In genomic region chr19:56099725-56100124, GRCm38 (mm10) we compare ENCODE assay signal across 18 mouse cellular contexts.
"Had no signal": no experiment of that assay in that cellular context is flagged by ENCODE, and none has a peak within 500 bp of the region (broad histone marks: within the 10 kb centered on the region; RNA-seq: fewer than 3 reads in every experiment).

No protein-coding gene starts in this region.

- H3K27ac ChIP-seq: kidney, embryonic 15.5 days; liver, embryonic 14.5 days; macrophage had no signal

- DNase-seq: kidney, adult 11 months; kidney, adult 8-10 months; kidney, postnatal 10 days; kidney, postnatal 36 days; left cerebral cortex, postnatal 4 days; liver, postnatal 0 days; lung, embryonic 14.5 days; midbrain, embryonic 14.5 days; right cerebral cortex, postnatal 25 days; spleen, adult 18-20 months; thymus, adult 18-20 months; thymus, postnatal 36 days had no signal

- H3K4me2 ChIP-seq: kidney, embryonic 15.5 days; liver, embryonic 11.5 days; lung, embryonic 14.5 days; midbrain, embryonic 11.5 days had no signal

- H3K36me3 ChIP-seq: kidney, embryonic 15.5 days had no signal

- H3K9ac ChIP-seq: kidney, embryonic 15.5 days; liver, embryonic 14.5 days; liver, postnatal 0 days; lung, embryonic 14.5 days had no signal

- H3K27me3 ChIP-seq: kidney, embryonic 15.5 days had no signal

- H3K4me3 ChIP-seq: kidney, embryonic 15.5 days had no signal

- ATAC-seq: liver, postnatal 0 days; lung, postnatal 0 days had no signal
